Mouse (Mus musculus) heart, embryonic 11.5 days (tissue): ENCODE measurements at regions not wholly inside any gene's neighbourhood (a gene's known extent, or its start where the extent isn't known, plus 50 kb on each side); places are given as distances from the start of the nearest gene placed in this dataset.
A peak's percentile ranks its signal among the peaks of the same experiment; 100 is the strongest.

ENCODE experiments used
- ATAC-seq: fragments of 200-750 bp; cut with Nextera tagmentation; replicated peaks from 2 replicates; pipeline ENCODE4 v1.8.0; 2017; ENCODE audit warnings: moderate library complexity; ENCODE audit not compliant: insufficient number of reproducible peaks, low FRiP score, low TSS enrichment
- H3K27ac ChIP-seq: fragments of 300-500 bp; sonication (generic); 2 replicates; pipeline ENCODE4 v1.5.1; 2014; ENCODE audit warnings: mild to moderate bottlenecking, low read depth, low read length
- H3K27me3 ChIP-seq: fragments of 300-500 bp; sonication (generic); 2 replicates; pipeline ENCODE4 v1.6.1; 2014; ENCODE audit warnings: mild to moderate bottlenecking, low read length, mixed read lengths; ENCODE audit not compliant: control insufficient read depth, insufficient read depth
- H3K36me3 ChIP-seq: fragments of 300-500 bp; sonication (generic); 2 replicates; pipeline ENCODE4 v1.6.1; 2014; ENCODE audit warnings: mild to moderate bottlenecking, low read length, moderate library complexity, mixed read lengths; ENCODE audit not compliant: control insufficient read depth, insufficient read depth
- H3K4me1 ChIP-seq: fragments of 300-500 bp; sonication (generic); 2 replicates; pipeline ENCODE4 v1.6.1; 2014; ENCODE audit warnings: low read length; ENCODE audit not compliant: control insufficient read depth, insufficient read depth
- H3K4me2 ChIP-seq: fragments of 300-500 bp; sonication (generic); 2 replicates; pipeline ENCODE4 v1.6.1; 2014; ENCODE audit warnings: mild to moderate bottlenecking, moderate library complexity
- H3K4me3 ChIP-seq: fragments of 300-500 bp; sonication (generic); 2 replicates; pipeline ENCODE4 v1.5.1; 2014; ENCODE audit warnings: low read depth, low read length
- H3K9ac ChIP-seq: fragments of 300-500 bp; sonication (generic); 2 replicates; pipeline ENCODE4 v1.6.1; 2014; ENCODE audit warnings: mild to moderate bottlenecking, low read depth, low read length, moderate library complexity
- H3K9me3 ChIP-seq: fragments of 300-500 bp; sonication (generic); replicated peaks from 2 replicates; pipeline ENCODE4 v1.6.1; 2016; ENCODE audit warnings: low read length; ENCODE audit not compliant: control insufficient read depth
- WGBS: fragments of 180-500 bp; shearing (Covaris S2); extraction: QIAGEN DNeasy Blood & Tissue Kit; methylation state at CpG from one replicate; pipeline ENCODE4 v1.1.7; 2014; ENCODE audit not compliant: insufficient replicate concordance; 5-methylcytosine and 5-hydroxymethylcytosine counted together

- Histone ChIP-seq H3K27ac (no peak overlapping the region), H3K4me3 (no peak overlapping the region), H3K4me2 (no peak overlapping the region), H3K4me1 (peaks cover 7% of the 10 kb centered on the region), H3K36me3 (no peaks in the 10 kb centered on the region), H3K27me3 (peaks cover 25% of the 10 kb centered on the region), H3K9ac (no peak overlapping the region), H3K9me3 (no peaks in the 10 kb centered on the region)
- peak; percentile 71 for ATAC-seq
- 40% methylated on average over 13 of the region's 13 CpGs for WGBS
Observed at GRCm38 (mm10) chr4:137133789-137134188, 85.2 kb upstream of the Zbtb40 start.

- H3K27me3 ChIP-seq = peaks cover 38% of the 10 kb centered on the region
- 32% methylated on average over 7 of the region's 7 CpGs for WGBS
Observed at GRCm38 (mm10) chr4:137130619-137131212, 82.1 kb upstream of the Zbtb40 start.

GRCm38 (mm10) chr4:137128152-137128551 lies 79.6 kb upstream of the Zbtb40 start:
- no peaks in the 10 kb centered on the region for H3K36me3 ChIP-seq
- 18% methylated on average over 15 of the region's 15 CpGs for WGBS
- H3K27ac ChIP-seq = no peak overlapping the region
- H3K27me3 ChIP-seq = peaks cover 32% of the 10 kb centered on the region
- ATAC-seq = peak; percentile 57; the same call in 1 of the 2 replicates
- H3K4me2 ChIP-seq = peak overlapping the region; percentile 31
- no peak overlapping the region for H3K9ac ChIP-seq
- H3K4me3 ChIP-seq = no peak overlapping the region
- no peaks in the 10 kb centered on the region for H3K9me3 ChIP-seq
- peaks cover 7% of the 10 kb centered on the region for H3K4me1 ChIP-seq

More at GRCm38 (mm10) chr4:137130619-137131212, 82.1 kb upstream of the Zbtb40 start:
- no peak for ATAC-seq
- Histone ChIP-seq H3K4me3 (no peak overlapping the region), H3K4me1 (peaks cover 13% of the 10 kb centered on the region), H3K9ac (no peak overlapping the region), H3K4me2 (no peak overlapping the region), H3K36me3 (no peaks in the 10 kb centered on the region), H3K27ac (no peak overlapping the region), H3K9me3 (no peaks in the 10 kb centered on the region)

- Histone ChIP-seq H3K36me3 (no peaks in the 10 kb centered on the region), H3K9ac (no peak overlapping the region), H3K4me1 (peaks cover 4% of the 10 kb centered on the region; the same call in 1 of the 2 replicates), H3K27me3 (peaks cover 10% of the 10 kb centered on the region), H3K4me3 (no peak overlapping the region), H3K9me3 (no peaks in the 10 kb centered on the region), H3K4me2 (no peak overlapping the region), H3K27ac (no peak overlapping the region)
- ATAC-seq = no peak
- WGBS = 48% methylated on average over 10 of the region's 10 CpGs
Observed at GRCm38 (mm10) chr4:137121684-137122083, 73.1 kb upstream of the Zbtb40 start.

GRCm38 (mm10) chr4:137120597-137120996 lies 72.0 kb upstream of the Zbtb40 start:
- WGBS = 59% methylated on average over 7 of the region's 7 CpGs
- Histone ChIP-seq H3K9me3 (no peaks in the 10 kb centered on the region), H3K9ac (no peak overlapping the region)

GRCm38 (mm10) chr4:137118332-137118715 lies 69.7 kb upstream of the Zbtb40 start:
- WGBS = 18% methylated on average over 10 of the region's 10 CpGs

More at GRCm38 (mm10) chr4:137120597-137120996, 72.0 kb upstream of the Zbtb40 start:
- Histone ChIP-seq H3K4me1 (peaks cover 4% of the 10 kb centered on the region; the same call in 1 of the 2 replicates), H3K4me2 (no peak overlapping the region), H3K4me3 (no peak overlapping the region), H3K27ac (no peak overlapping the region), H3K27me3 (peaks cover 10% of the 10 kb centered on the region), H3K36me3 (no peaks in the 10 kb centered on the region)
- ATAC-seq = no peak

GRCm38 (mm10) chr4:137117471-137118331 lies 69.1 kb upstream of the Zbtb40 start:
- Histone ChIP-seq H3K9ac (no peak overlapping the region), H3K4me1 (peaks cover 4% of the 10 kb centered on the region; the same call in 1 of the 2 replicates), H3K4me2 (peak overlapping the region; percentile 63), H3K9me3 (no peaks in the 10 kb centered on the region), H3K4me3 (peak overlapping the region; percentile 23), H3K27me3 (peaks cover 10% of the 10 kb centered on the region), H3K27ac (no peak overlapping the region), H3K36me3 (no peaks in the 10 kb centered on the region)
- 1% methylated on average over 26 of the region's 27 CpGs for WGBS
- peak; percentile 46; the same call in 1 of the 2 replicates for ATAC-seq

More at GRCm38 (mm10) chr4:137118332-137118715, 69.7 kb upstream of the Zbtb40 start:
- Histone ChIP-seq H3K27ac (no peak overlapping the region), H3K36me3 (no peaks in the 10 kb centered on the region), H3K4me2 (peak overlapping the region; percentile 63), H3K27me3 (peaks cover 10% of the 10 kb centered on the region), H3K4me1 (peaks cover 4% of the 10 kb centered on the region; the same call in 1 of the 2 replicates), H3K9me3 (no peaks in the 10 kb centered on the region), H3K9ac (no peak overlapping the region), H3K4me3 (peak overlapping the region; percentile 23)
- no peak for ATAC-seq

GRCm38 (mm10) chr4:137115062-137115461 lies 66.5 kb upstream of the Zbtb40 start:
- H3K4me3 ChIP-seq = no peak overlapping the region
- H3K36me3 ChIP-seq = no peaks in the 10 kb centered on the region
- H3K9me3 ChIP-seq = no peaks in the 10 kb centered on the region
- peaks cover 4% of the 10 kb centered on the region; the same call in 1 of the 2 replicates for H3K4me1 ChIP-seq
- WGBS = 83% methylated on average over 14 of the region's 14 CpGs
- ATAC-seq = no peak
- peaks cover 10% of the 10 kb centered on the region for H3K27me3 ChIP-seq
- no peak overlapping the region for H3K4me2 ChIP-seq
- H3K9ac ChIP-seq = no peak overlapping the region
- H3K27ac ChIP-seq = no peak overlapping the region
